Mouse (Mus musculus): Measurements from ENCODE around the gene Dclk3.

Gene Dclk3

GRCm38 (mm10) chr9:111438904-111439835 lies at the start of gene Dclk3:
TSS of gene Dclk3 (plus strand) at chr9:111439081.
- no peak for DNase-seq

- no peak for DNase-seq
These were observed 48.9 kb upstream of the Dclk3 start for GRCm38 (mm10) chr9:111390016-111390415.

GRCm38 (mm10) chr9:111391036-111391435 lies 47.8 kb upstream of the Dclk3 start:
- DNase-seq = no peak

- no peak for DNase-seq
These were observed 46.9 kb upstream of the Dclk3 start for GRCm38 (mm10) chr9:111391926-111392442.

GRCm38 (mm10) chr9:111395265-111395664 lies 43.6 kb upstream of the Dclk3 start:
- no peak for DNase-seq

- DNase-seq = no peak
These were observed 40.8 kb upstream of the Dclk3 start for GRCm38 (mm10) chr9:111398059-111398458.

- DNase-seq = no peak
These were observed 38.8 kb upstream of the Dclk3 start for GRCm38 (mm10) chr9:111400089-111400488.

- DNase-seq = no peak
These were observed 35.7 kb upstream of the Dclk3 start for GRCm38 (mm10) chr9:111403159-111403558.

- no peak for DNase-seq
These were observed 34.4 kb upstream of the Dclk3 start for GRCm38 (mm10) chr9:111404346-111405079.

GRCm38 (mm10) chr9:111405080-111405428 lies 33.8 kb upstream of the Dclk3 start:
- DNase-seq = no peak

- no peak for DNase-seq
These were observed 30.9 kb upstream of the Dclk3 start for GRCm38 (mm10) chr9:111408012-111408411.

GRCm38 (mm10) chr9:111408427-111408826 lies 30.5 kb upstream of the Dclk3 start:
- no peak for DNase-seq

GRCm38 (mm10) chr9:111412471-111413160 lies 26.3 kb upstream of the Dclk3 start:
- no peak for DNase-seq

- no peak for DNase-seq
These were observed 17.0 kb upstream of the Dclk3 start for GRCm38 (mm10) chr9:111421862-111422261.

- no peak for DNase-seq
These were observed 16.3 kb upstream of the Dclk3 start for GRCm38 (mm10) chr9:111422567-111422966.

- no peak for DNase-seq
These were observed 13.8 kb upstream of the Dclk3 start for GRCm38 (mm10) chr9:111425113-111425512.

GRCm38 (mm10) chr9:111425952-111426351 lies 12.9 kb upstream of the Dclk3 start:
- DNase-seq = no peak

GRCm38 (mm10) chr9:111427891-111428555 lies 10.9 kb upstream of the Dclk3 start:
- no peak for DNase-seq

GRCm38 (mm10) chr9:111428698-111429362 lies 10.1 kb upstream of the Dclk3 start:
- no peak for DNase-seq

GRCm38 (mm10) chr9:111429363-111429750 lies 9.5 kb upstream of the Dclk3 start:
- no peak for DNase-seq

GRCm38 (mm10) chr9:111435429-111435828 lies 3.5 kb upstream of the Dclk3 start:
- no peak for DNase-seq

GRCm38 (mm10) chr9:111439836-111440201 lies 938 bp downstream of the Dclk3 start:
- no peak for DNase-seq
